Mouse (Mus musculus) megakaryocyte, embryonic 14.5 days (primary cell): ENCODE data around the gene Isl2.

Experiments
- FLI1 ChIP-seq: IDR thresholded peaks from 2 replicates; pipeline ENCODE4 v1.6.1; 2012; ENCODE audit warnings: low read length, inconsistent platforms, mixed read lengths
- GATA1 ChIP-seq: IDR thresholded peaks from 3 replicates; pipeline ENCODE4 v1.6.1; 2012; ENCODE audit warnings: mixed read lengths, low read length, inconsistent platforms, borderline replicate concordance

DNA sequence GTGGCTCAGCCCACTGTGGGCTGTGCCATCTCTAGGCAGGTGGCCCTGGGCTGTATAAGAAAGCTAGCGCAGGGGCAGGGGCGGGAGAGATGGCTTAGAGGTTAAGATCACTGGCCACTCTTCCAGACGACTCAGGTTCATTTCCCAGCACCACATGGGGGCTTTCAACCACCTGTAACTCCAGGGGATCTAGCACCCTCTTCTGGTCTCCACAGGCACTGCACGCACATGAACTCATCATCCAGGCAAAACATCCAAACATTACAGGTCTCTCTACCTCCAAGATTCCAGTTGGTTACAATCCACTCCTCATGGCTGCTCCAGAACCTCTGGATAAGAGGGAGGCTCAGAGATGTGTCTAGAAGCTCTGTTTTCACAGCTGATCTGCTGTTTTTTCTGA lies 12.8 kb upstream of the Isl2 start:
- TF ChIP-seq GATA1 = no peak
- TF ChIP-seq FLI1 = no peak
